Mouse (Mus musculus): ENCODE data around the gene Six1. TPM values are rescaled to one million over a fixed set of nuclear protein-coding genes. Genes with fewer than 3 reads are reported as not detected.
"Not testable (repeated sequence)": the region's sequence is repeated elsewhere in the genome, so short reads cannot be mapped to it uniquely, and the experiment has no call there.

Gene Six1
- polyA plus RNA-seq, 1 experiment from 2014 or later, result 0.43 TPM

GRCm38 (mm10) chr12:73020422-73020821 is 33.3 kb downstream of the Six1 start:
- ATAC-seq (ENCODE audit: low FRiP score), result no peak
- 54% methylated on average over 3 of the region's 3 CpGs for whole genome bisulfite sequencing
- H3K4me3 ChIP-seq (replicated peaks; ENCODE audit: low read length), result no peak overlapping the region

GRCm38 (mm10) chr12:73018838-73019237 is 34.8 kb downstream of the Six1 start:
- DNase-seq (ENCODE audit: low spot score), result no peak
- WGBS, result 83% methylated on average over 4 of the region's 4 CpGs
- Histone ChIP-seq H3K9me3 (ENCODE audit: control insufficient read depth, low read length) (no peaks in the 10 kb centered on the region), H3K27me3 (ENCODE audit: control insufficient read depth, insufficient read depth, low read length) (no peaks in the 10 kb centered on the region), H3K4me2 (replicated peaks) (no peak overlapping the region), H3K4me3 (replicated peaks; ENCODE audit: low read length) (no peak overlapping the region), H3K27ac (no peak overlapping the region), H3K36me3 (replicated peaks; ENCODE audit: control insufficient read depth, insufficient read depth) (no peaks in the 10 kb centered on the region), H3K4me1 (replicated peaks; ENCODE audit: control insufficient read depth, insufficient read depth, low read length) (no peaks in the 10 kb centered on the region), H3K9ac (no peak overlapping the region)
- ATAC-seq (ENCODE audit: low FRiP score), result no peak

More at GRCm38 (mm10) chr12:73020422-73020821, 33.3 kb downstream of the Six1 start:
- no peak overlapping the region for H3K9ac ChIP-seq
- no peak overlapping the region for H3K27ac ChIP-seq
- H3K36me3 ChIP-seq (replicated peaks; ENCODE audit: control insufficient read depth, insufficient read depth), result no peaks in the 10 kb centered on the region
- H3K4me1 ChIP-seq (replicated peaks; ENCODE audit: control insufficient read depth, insufficient read depth, low read length), result no peaks in the 10 kb centered on the region
- DNase-seq (ENCODE audit: low spot score), result no peak
- no peaks in the 10 kb centered on the region for H3K27me3 ChIP-seq (ENCODE audit: control insufficient read depth, insufficient read depth, low read length)
- no peaks in the 10 kb centered on the region for H3K9me3 ChIP-seq (ENCODE audit: control insufficient read depth, low read length)
- no peak overlapping the region for H3K4me2 ChIP-seq (replicated peaks)

DNA sequence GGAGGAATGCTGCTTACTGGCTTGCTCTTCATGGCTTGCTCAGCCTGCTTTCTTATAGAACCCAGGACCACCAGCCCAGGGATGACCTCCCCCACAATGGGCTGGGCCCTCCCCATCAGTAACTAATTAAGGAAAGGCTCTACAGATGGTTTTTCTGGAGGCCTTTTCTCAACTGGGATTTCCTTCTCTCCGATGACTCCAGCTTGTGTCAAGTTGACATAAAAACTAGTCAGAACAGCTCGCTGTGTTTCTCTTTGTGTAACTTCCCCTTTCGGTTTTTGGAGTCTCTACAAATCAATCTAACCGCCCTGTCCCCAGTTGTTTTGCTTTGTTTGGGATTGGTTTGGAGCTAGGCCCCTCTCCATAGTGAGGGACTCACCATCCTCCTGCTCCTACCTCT is 37.5 kb downstream of the Six1 start:
- Histone ChIP-seq H3K27me3 (ENCODE audit: control insufficient read depth, insufficient read depth, low read length) (no peaks in the 10 kb centered on the region), H3K9ac (no peak overlapping the region), H3K4me1 (replicated peaks; ENCODE audit: control insufficient read depth, insufficient read depth, low read length) (no peaks in the 10 kb centered on the region), H3K36me3 (replicated peaks; ENCODE audit: control insufficient read depth, insufficient read depth) (no peaks in the 10 kb centered on the region), H3K27ac (no peak overlapping the region), H3K4me3 (replicated peaks; ENCODE audit: low read length) (no peak overlapping the region), H3K4me2 (replicated peaks) (no peak overlapping the region), H3K9me3 (ENCODE audit: control insufficient read depth, low read length) (no peaks in the 10 kb centered on the region)
- ATAC-seq (ENCODE audit: low FRiP score) (no peak), DNase-seq (ENCODE audit: low spot score) (no peak)
- WGBS, result 84% methylated on average over 4 of the region's 4 CpGs

GRCm38 (mm10) chr12:73014311-73014710 is 39.4 kb downstream of the Six1 start:
- Histone ChIP-seq H3K9me3 (ENCODE audit: control insufficient read depth, low read length) (no peaks in the 10 kb centered on the region), H3K9ac (no peak overlapping the region), H3K36me3 (replicated peaks; ENCODE audit: control insufficient read depth, insufficient read depth) (no peaks in the 10 kb centered on the region), H3K4me1 (replicated peaks; ENCODE audit: control insufficient read depth, insufficient read depth, low read length) (no peaks in the 10 kb centered on the region), H3K4me2 (replicated peaks) (no peak overlapping the region), H3K27me3 (ENCODE audit: control insufficient read depth, insufficient read depth, low read length) (no peaks in the 10 kb centered on the region), H3K27ac (no peak overlapping the region), H3K4me3 (replicated peaks; ENCODE audit: low read length) (no peak overlapping the region)
- no peak for ATAC-seq (ENCODE audit: low FRiP score)
- WGBS, result 81% methylated on average over 4 of the region's 4 CpGs
- DNase-seq (ENCODE audit: low spot score), result no peak

GRCm38 (mm10) chr12:73012824-73013223 is 40.9 kb downstream of the Six1 start:
- 78% methylated on average over 5 of the region's 5 CpGs for WGBS
- DNase-seq (ENCODE audit: low spot score), result no peak
- Histone ChIP-seq H3K4me3 (replicated peaks; ENCODE audit: low read length) (no peak overlapping the region), H3K9me3 (ENCODE audit: control insufficient read depth, low read length) (no peaks in the 10 kb centered on the region), H3K4me2 (replicated peaks) (no peak overlapping the region), H3K36me3 (replicated peaks; ENCODE audit: control insufficient read depth, insufficient read depth) (no peaks in the 10 kb centered on the region), H3K27me3 (ENCODE audit: control insufficient read depth, insufficient read depth, low read length) (no peaks in the 10 kb centered on the region), H3K27ac (no peak overlapping the region), H3K9ac (no peak overlapping the region), H3K4me1 (replicated peaks; ENCODE audit: control insufficient read depth, insufficient read depth, low read length) (no peaks in the 10 kb centered on the region)
- ATAC-seq (ENCODE audit: low FRiP score), result no peak

DNA sequence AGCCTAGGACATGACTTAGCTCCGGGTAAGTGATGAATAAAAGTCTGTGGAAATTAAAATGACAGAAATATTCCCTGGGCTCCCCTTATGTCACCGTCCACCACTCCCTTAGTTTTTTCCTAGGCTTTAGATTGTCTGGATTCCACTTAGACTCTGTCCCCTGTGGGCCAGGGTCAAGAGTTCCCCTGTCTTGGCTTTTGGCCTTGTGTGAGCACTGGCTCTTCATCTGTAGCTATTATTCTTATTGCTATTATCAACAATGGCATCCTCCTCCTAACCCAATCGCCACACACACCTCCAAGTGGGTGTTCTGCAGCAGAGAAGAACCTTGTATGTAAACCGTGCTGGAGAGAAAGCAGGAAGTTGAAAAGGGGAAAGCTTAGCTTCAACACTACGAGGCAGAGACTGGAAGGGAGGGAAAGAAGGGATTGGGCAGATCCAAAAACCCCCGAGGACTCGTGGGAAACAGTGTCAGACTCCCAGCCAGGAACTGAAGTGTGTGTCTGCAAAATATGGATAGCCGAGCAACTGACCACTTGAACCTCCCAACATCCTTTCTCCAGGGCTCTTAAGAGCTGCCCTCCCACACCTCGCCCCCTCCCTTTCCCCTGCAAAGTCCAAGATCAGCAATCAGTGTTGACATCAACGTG is 41.4 kb downstream of the Six1 start:
- H3K36me3 ChIP-seq (replicated peaks; ENCODE audit: control insufficient read depth, insufficient read depth), result no peaks in the 10 kb centered on the region
- H3K4me3 ChIP-seq (replicated peaks; ENCODE audit: low read length), result no peak overlapping the region
- no peaks in the 10 kb centered on the region for H3K27me3 ChIP-seq (ENCODE audit: control insufficient read depth, insufficient read depth, low read length)
- H3K27ac ChIP-seq, result no peak overlapping the region
- H3K9me3 ChIP-seq (ENCODE audit: control insufficient read depth, low read length), result no peaks in the 10 kb centered on the region
- DNase-seq (ENCODE audit: low spot score) (no peak), ATAC-seq (ENCODE audit: low FRiP score) (no peak)
- WGBS, result 65% methylated on average over 10 of the region's 10 CpGs
- no peak overlapping the region for H3K4me2 ChIP-seq (replicated peaks)
- no peaks in the 10 kb centered on the region for H3K4me1 ChIP-seq (replicated peaks; ENCODE audit: control insufficient read depth, insufficient read depth, low read length)
- no peak overlapping the region for H3K9ac ChIP-seq

DNA sequence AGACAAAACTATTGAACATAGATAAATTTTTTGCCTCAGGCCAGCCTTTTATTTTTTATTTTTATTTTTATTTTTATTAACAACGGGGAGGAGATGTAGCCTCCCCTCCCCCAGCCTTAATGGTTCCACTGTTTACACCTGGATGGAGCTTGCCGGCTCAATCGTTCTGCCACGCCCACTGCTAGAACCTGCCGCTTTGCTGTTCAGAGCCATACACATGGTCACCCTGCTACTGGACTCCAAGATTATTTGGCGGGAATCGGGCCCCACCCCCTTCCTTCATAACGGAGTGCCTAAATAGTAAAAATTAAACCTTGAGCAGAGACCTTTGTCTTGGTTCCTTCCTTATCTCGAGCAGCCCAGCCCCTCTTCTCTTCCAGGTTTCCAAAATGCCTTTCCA is 50.8 kb downstream of the Six1 start:
- not testable (repeated sequence) for H3K4me3 ChIP-seq (replicated peaks; ENCODE audit: low read length); H3K9ac ChIP-seq; H3K4me2 ChIP-seq (replicated peaks); H3K27me3 ChIP-seq (ENCODE audit: control insufficient read depth, insufficient read depth, low read length); H3K4me1 ChIP-seq (replicated peaks; ENCODE audit: control insufficient read depth, insufficient read depth, low read length); H3K36me3 ChIP-seq (replicated peaks; ENCODE audit: control insufficient read depth, insufficient read depth); DNase-seq (ENCODE audit: low spot score); H3K9me3 ChIP-seq (ENCODE audit: control insufficient read depth, low read length); ATAC-seq (ENCODE audit: low FRiP score); H3K27ac ChIP-seq
- WGBS, result 72% methylated on average over 9 of the region's 9 CpGs

DNA sequence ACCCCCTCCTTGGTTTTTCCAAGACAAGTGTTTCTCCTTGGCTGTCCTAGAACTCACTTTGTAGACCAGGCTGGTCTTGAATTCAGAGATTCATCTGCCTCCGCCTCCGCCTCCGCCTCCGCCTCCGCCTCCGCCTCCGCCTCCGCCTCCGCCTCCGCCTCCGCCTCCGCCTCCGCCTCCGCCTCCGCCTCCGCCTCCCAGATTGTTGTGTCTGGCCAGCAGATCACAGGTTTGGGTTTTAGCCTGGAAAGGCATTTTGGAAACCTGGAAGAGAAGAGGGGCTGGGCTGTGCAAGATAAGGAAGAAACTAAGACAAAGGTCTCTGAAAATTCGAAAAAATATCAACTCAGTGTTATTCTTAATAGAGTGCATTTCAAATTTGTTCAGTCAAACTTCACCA is 51.4 kb downstream of the Six1 start:
- not testable (repeated sequence) for H3K4me3 ChIP-seq (replicated peaks; ENCODE audit: low read length); H3K9me3 ChIP-seq (ENCODE audit: control insufficient read depth, low read length); H3K27ac ChIP-seq; H3K4me2 ChIP-seq (replicated peaks); H3K27me3 ChIP-seq (ENCODE audit: control insufficient read depth, insufficient read depth, low read length); ATAC-seq (ENCODE audit: low FRiP score); H3K9ac ChIP-seq; H3K4me1 ChIP-seq (replicated peaks; ENCODE audit: control insufficient read depth, insufficient read depth, low read length); H3K36me3 ChIP-seq (replicated peaks; ENCODE audit: control insufficient read depth, insufficient read depth); DNase-seq (ENCODE audit: low spot score)
- 61% methylated on average over 17 of the region's 17 CpGs for WGBS

GRCm38 (mm10) chr12:72998105-72999001 is 55.3 kb downstream of the Six1 start:
- H3K36me3 ChIP-seq (replicated peaks; ENCODE audit: control insufficient read depth, insufficient read depth), result no peaks in the 10 kb centered on the region
- H3K9me3 ChIP-seq (ENCODE audit: control insufficient read depth, low read length), result no peaks in the 10 kb centered on the region
- 90% methylated on average over 4 of the region's 4 CpGs for WGBS
- ATAC-seq (ENCODE audit: low FRiP score) (no peak), DNase-seq (ENCODE audit: low spot score) (no peak)
- no peak overlapping the region for H3K4me3 ChIP-seq (replicated peaks; ENCODE audit: low read length)
- no peaks in the 10 kb centered on the region for H3K27me3 ChIP-seq (ENCODE audit: control insufficient read depth, insufficient read depth, low read length)
- H3K9ac ChIP-seq, result no peak overlapping the region
- H3K27ac ChIP-seq, result no peak overlapping the region
- no peak overlapping the region for H3K4me2 ChIP-seq (replicated peaks)
- no peaks in the 10 kb centered on the region for H3K4me1 ChIP-seq (replicated peaks; ENCODE audit: control insufficient read depth, insufficient read depth, low read length)
